Mouse (Mus musculus) lung, adult 2 months (tissue): ENCODE measurements around the gene Gm5269. TPM values are rescaled to one million over a fixed set of nuclear protein-coding genes. Genes with fewer than 3 reads are reported as not detected.

Experiments used
- DNase-seq: peaks from one replicate; pipeline ENCODE4 v3.0.0; 2022
- H3K4me1 ChIP-seq: fragments of 200-500 bp; 2 replicates; pipeline ENCODE4 v1.6.1; 2011; ENCODE audit warnings: low read length; ENCODE audit not compliant: control insufficient read depth, insufficient read depth
- H3K4me3 ChIP-seq: fragments of 200-500 bp; replicated peaks from 2 replicates; pipeline ENCODE3; 2011; ENCODE audit warnings: low read depth, mild to moderate bottlenecking, control low read depth, low read length; ENCODE audit errors: extremely low read depth
- CTCF ChIP-seq: fragments of 200-500 bp; IDR thresholded peaks from 2 replicates; pipeline ENCODE4 v1.5.1; 2011; ENCODE audit warnings: mild to moderate bottlenecking, low read length, control low read depth; ENCODE audit not compliant: insufficient read depth
- POLR2A ChIP-seq: fragments of 200-500 bp; IDR thresholded peaks from 2 replicates; pipeline ENCODE4 v1.6.1; 2011; ENCODE audit warnings: low read depth, mild to moderate bottlenecking, control low read depth, low read length, borderline replicate concordance; ENCODE audit errors: extremely low read depth
- WGBS: fragments of 180-500 bp; shearing (Covaris S2); methylation state at CpG from one replicate; pipeline ENCODE4 v1.1.7; 2018; 5-methylcytosine and 5-hydroxymethylcytosine counted together
- polyA plus RNA-seq: library from polyadenylated mRNA; depleted of rRNA; stranded (reverse); fragments of >200 nt; gene quantifications from 2 replicates; pipeline ENCODE4 v1.2.3, GENCODE M21; 2012

Gm5269 gene
- polyA plus RNA-seq, 1 experiment, result not detected

DNA sequence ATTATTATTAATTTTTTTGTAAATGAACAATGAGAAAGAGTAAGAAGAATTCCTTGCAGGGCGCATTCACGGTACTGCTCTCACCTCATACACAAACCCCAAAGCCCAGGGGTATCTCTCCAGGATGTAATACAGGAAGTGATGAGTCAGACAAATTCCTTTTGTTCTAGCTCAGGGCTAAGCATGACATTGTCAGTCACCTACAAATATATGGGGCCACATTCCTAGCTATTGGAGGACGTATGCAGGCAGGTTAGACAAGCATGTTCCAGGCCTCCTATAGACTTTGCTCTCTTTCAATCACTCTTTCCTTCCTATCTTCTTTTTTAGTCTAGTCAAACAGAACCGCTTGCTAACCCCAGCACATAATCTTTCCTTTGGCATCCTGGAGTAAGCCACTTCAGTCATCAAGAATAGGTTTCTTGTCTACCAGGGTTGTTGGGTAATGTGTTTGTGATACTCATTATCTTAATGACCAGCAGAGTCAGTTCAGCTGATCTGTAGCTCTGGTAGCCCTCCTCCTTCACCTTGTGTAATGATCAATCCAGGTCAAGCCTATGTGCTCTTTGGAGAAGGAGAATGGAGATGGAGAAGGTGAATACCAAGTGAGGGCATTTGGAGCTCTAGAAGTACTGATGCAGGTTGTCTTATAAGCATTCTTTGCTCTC lies 27.2 kb upstream of the Gm5269 start:
- no peak for DNase-seq
- TF ChIP-seq CTCF (no peak), POLR2A (no peak)
- no peak overlapping the region for H3K4me3 ChIP-seq
- 71% methylated on average over 4 of the region's 4 CpGs for WGBS
- H3K4me1 ChIP-seq, result no peaks in the 10 kb centered on the region

DNA sequence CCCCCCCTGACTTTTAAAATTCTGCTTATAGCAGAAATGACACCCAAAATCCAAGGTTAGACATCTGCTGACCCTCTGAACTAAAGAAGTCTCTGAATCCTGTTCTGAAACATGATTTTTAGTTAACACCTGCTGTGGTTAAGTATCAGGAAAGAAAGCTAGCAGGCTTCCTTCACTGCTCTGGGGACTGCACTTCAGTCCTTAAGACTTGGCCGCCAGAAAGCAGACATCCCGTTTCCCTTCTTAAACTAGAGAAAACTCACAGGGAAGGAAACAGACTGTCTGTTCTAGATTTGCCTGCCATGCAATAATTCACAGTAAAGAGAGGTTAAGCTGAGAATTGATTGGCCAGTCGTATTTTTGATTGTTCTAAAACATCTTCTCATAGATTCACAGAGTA lies 26.1 kb upstream of the Gm5269 start:
- TF ChIP-seq POLR2A (no peak), CTCF (no peak)
- H3K4me1 ChIP-seq, result no peaks in the 10 kb centered on the region
- DNase-seq, result no peak
- H3K4me3 ChIP-seq, result no peak overlapping the region
- 61% methylated on average over 3 of the region's 3 CpGs for WGBS

DNA sequence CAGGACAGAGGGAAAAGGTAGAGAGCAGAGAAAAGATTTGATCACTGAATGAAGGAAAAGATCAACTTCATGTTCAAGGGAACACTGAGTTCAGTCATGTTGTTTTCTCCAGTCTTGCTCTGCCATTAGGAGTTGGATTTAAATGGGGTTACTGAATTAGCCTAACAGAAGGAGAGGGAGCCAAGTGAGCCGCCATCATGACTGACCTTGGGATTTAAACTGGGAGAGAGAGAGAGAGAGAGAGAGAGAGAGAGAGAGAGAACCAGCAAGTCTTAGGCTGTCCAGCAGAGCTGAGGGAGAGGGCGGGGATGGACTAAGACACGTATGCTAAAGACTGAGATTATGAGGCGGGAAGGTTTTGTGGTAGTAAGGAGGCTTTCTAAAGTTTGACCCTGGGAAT lies 24.2 kb upstream of the Gm5269 start:
- TF ChIP-seq POLR2A (no peak), CTCF (no peak)
- no peak for DNase-seq
- 97% methylated on average over 4 of the region's 4 CpGs for WGBS
- Histone ChIP-seq H3K4me1 (no peaks in the 10 kb centered on the region), H3K4me3 (no peak overlapping the region)

DNA sequence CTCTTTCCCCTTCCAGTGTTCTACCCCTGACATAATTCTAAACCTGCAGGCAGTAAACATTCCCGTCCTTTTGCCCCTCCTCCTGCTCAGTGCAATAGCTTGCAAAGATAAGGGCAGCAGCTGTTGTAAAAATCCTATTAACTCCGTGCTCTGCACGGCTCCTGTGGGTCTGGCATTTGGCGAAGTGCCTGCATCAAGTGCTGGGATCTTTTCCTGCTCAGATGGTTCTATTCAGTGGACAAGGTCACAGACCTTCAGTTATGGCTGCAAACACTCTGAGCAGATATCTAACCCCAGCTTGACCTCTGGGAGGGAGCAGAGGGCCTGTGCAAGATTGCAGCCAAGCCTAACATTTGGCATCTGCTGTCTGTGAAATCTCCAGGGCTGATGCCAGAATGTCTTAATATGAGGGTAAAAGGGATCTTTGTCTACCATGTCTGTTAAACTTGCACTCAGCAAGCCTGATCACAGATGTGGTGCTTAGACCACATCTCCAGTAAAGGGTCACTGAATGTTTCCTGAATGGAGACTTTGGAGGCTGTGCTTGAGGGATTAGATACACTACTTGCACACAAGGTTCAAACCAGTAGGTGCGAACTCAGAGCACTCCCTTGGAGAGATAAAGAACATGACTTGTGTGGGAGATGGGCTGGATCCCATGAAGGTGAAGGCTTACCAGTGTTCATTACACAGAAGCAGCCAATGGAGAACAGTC lies 15.2 kb upstream of the Gm5269 start:
- Histone ChIP-seq H3K4me3 (no peak overlapping the region), H3K4me1 (no peaks in the 10 kb centered on the region)
- 37% methylated on average over 5 of the region's 5 CpGs for WGBS
- TF ChIP-seq POLR2A (no peak), CTCF (no peak)
- no peak for DNase-seq

DNA sequence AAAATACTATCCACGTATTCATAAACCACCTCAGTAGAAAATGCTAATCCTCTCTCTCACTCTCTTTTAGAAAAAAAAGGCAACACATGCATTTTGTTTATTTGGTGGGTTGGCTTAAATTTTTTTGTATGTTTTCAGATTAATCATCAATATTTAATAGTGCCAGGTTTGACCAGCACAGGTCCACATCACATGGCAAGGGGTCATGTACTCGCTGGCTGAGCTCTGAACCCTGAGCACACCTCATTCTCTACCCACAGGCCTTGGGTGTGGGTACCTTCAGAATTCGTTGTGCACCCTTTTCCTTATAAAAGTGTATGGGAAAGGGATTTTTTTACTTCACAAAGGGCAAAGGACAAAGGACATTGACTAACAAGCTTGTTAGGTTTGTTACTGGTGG lies 14.1 kb upstream of the Gm5269 start:
- no peaks in the 10 kb centered on the region for H3K4me1 ChIP-seq
- H3K4me3 ChIP-seq, result no peak overlapping the region
- DNase-seq, result no peak
- WGBS, result 83% methylated on average over 3 of the region's 3 CpGs
- TF ChIP-seq POLR2A, result no peak
- TF ChIP-seq CTCF, result no peak

DNA sequence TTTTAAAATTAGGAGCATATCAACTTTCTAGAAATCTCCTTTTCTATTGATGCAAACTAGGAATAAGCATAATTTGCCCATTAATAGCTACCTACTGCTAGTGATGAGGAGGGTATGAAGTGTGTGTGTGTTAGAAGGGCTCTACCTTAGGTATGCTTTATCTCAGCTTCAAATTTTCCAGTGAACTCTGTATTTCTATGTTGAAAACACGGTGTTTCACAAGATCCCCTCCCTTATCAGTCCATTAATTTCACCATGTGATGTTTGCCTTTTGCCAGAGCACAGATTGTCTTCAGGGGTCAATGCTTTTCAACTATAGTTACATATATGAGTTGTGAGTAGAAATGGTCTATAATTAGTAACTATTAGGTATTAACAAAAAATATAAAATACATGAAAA lies 8.0 kb upstream of the Gm5269 start:
- Histone ChIP-seq H3K4me3 (no peak overlapping the region), H3K4me1 (no peaks in the 10 kb centered on the region)
- TF ChIP-seq POLR2A (no peak), CTCF (no peak)
- 35% methylated on average over 1 of the region's 1 CpGs for WGBS
- DNase-seq, result no peak

DNA sequence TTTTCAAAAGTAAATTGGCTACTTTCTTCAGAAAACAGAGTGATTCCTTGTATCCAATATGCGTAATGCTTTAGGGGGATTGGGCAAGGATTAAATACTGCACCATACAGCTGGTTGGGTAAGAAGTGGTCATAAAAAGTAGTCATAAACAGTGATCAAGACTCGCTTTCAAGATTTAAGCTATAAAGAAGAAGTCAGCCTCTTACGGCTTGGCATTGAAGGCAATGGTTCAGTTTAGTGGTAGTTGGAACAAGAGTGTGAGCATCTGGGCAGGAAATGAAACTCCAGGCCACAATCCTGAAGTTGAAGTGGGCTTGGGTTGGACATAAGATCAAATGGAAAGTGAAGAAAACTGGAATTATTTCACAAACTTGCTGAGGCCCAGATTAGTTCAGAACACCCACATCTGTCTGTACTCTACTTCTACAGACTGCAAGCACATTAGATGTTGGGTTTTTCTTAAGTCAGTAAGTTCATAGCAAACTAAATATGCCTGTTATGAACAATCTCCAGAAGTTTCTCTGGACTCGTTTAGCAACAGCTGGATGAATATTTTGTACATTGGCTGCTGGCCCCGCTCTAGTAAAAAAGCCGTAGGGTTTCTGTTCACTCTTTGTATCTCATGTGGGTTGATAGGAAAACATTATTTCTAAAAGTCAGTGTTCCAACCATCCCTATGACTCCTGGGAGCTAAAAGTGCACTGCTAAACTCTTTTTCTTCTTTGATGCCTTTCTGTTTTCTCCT lies 4.3 kb upstream of the Gm5269 start:
- DNase-seq, result no peak
- TF ChIP-seq POLR2A (no peak), CTCF (no peak)
- WGBS, result 81% methylated on average over 6 of the region's 6 CpGs

DNA sequence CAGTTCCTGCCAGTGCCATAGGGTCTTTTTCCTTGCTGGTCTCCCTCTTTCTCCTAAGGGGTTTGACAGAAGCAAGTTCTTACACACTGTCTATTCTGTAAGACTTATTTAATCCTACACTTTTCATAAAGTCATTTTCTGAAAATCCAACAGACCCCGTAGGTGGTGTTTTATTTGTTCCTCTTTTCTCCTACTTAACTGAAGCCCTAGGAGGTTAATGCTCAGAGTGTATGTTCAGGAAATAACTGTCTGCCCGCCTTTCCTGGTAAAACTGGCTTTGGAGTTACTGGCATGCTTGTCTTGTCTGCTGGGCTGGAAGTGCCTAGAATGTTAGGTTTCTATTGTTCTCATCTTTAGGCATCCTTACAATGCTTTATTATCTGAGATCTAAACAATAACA lies 1.9 kb upstream of the Gm5269 start:
- TF ChIP-seq CTCF (no peak), POLR2A (no peak)
- H3K4me1 ChIP-seq, result no peaks in the 10 kb centered on the region
- WGBS, result 43% methylated on average over 2 of the region's 2 CpGs
- no peak overlapping the region for H3K4me3 ChIP-seq
- DNase-seq, result no peak

More for the DNA sequence above, 4.3 kb upstream of the Gm5269 start:
- H3K4me3 ChIP-seq, result no peak overlapping the region
- no peaks in the 10 kb centered on the region for H3K4me1 ChIP-seq

DNA sequence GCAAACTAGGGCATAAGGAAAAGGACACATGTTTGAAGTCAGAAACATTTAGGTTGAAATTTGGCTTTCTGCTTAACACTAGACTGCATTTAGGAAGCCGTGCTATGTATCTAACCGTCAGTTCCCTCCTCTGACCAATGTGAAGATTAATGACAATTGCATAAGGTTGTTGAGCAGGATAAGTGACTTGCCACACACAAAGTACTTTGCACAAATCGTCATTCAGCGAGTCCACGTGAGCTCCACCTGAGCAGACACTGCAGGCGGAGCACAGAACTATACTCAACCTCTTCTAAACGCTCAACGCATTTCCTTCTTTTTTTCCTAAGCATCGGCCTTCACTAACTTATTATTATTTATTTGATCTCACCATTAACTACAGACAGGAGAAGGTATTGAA lies 3.3 kb downstream of the Gm5269 start:
- no peaks in the 10 kb centered on the region for H3K4me1 ChIP-seq
- no peak for DNase-seq
- 63% methylated on average over 9 of the region's 9 CpGs for WGBS
- TF ChIP-seq POLR2A (no peak), CTCF (no peak)
- H3K4me3 ChIP-seq, result no peak overlapping the region

DNA sequence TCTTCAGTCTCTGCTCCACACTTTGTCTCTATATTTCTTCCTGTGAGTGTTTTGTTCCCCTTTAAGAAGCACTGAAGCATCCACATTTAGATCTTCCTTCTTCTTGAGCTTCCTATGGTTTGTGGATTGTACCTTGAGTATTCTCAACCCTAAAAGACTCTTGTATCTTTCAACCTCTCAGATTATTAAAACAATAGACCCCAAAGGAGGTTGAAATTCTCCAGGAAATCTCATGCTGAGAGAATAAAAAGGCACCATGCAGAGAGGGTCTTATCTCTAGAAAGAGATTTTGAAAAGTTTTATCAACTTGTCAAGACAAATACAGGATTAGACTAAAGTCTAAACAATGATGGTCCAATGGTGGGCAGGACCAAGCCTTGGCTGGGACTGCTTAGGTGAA lies 6.7 kb downstream of the Gm5269 start:
- TF ChIP-seq CTCF (no peak), POLR2A (no peak)
- Histone ChIP-seq H3K4me3 (no peak overlapping the region), H3K4me1 (no peaks in the 10 kb centered on the region)
- DNase-seq, result no peak
